Mouse (Mus musculus) layer of hippocampus, adult 9-10 months (tissue): ENCODE data around the gene Vezt.
A peak's percentile ranks its signal among the peaks of the same experiment; 100 is the strongest.

Experiments used
- DNase-seq: peaks from one replicate; pipeline ENCODE4 v3.0.0; 2022; ENCODE audit warnings: low spot score

The Vezt gene

GRCm38 (mm10) chr10:94037596-94037995 is 2.0 kb upstream of the Vezt start:
- DNase-seq = no peak

- no peak for DNase-seq
These were observed 1.6 kb upstream of the Vezt start for GRCm38 (mm10) chr10:94037196-94037595.

- no peak for DNase-seq
These were observed 750 bp upstream of the Vezt start for GRCm38 (mm10) chr10:94036375-94036758.

- peak; percentile 15 for DNase-seq
These were observed 550 bp downstream of the Vezt start for GRCm38 (mm10) chr10:94034876-94035657.

GRCm38 (mm10) chr10:94031164-94031563 is 4.5 kb downstream of the Vezt start:
- no peak for DNase-seq

GRCm38 (mm10) chr10:94028493-94028892 is 7.1 kb downstream of the Vezt start:
- DNase-seq = no peak

GRCm38 (mm10) chr10:94025079-94025478 is 10.5 kb downstream of the Vezt start:
- DNase-seq = no peak

GRCm38 (mm10) chr10:94021059-94021458 is 14.6 kb downstream of the Vezt start:
- DNase-seq = no peak

- no peak for DNase-seq
These were observed 15.0 kb downstream of the Vezt start for GRCm38 (mm10) chr10:94020587-94020986.

GRCm38 (mm10) chr10:94017455-94017854 is 18.2 kb downstream of the Vezt start:
- DNase-seq = no peak

GRCm38 (mm10) chr10:94014200-94014599 is 21.4 kb downstream of the Vezt start:
- DNase-seq = no peak

- DNase-seq = no peak
These were observed 22.4 kb downstream of the Vezt start for GRCm38 (mm10) chr10:94013196-94013595.

GRCm38 (mm10) chr10:94011024-94011423 is 24.6 kb downstream of the Vezt start:
- DNase-seq = no peak

- no peak for DNase-seq
These were observed 25.5 kb downstream of the Vezt start for GRCm38 (mm10) chr10:94009991-94010679.

GRCm38 (mm10) chr10:94008356-94008755 is 27.3 kb downstream of the Vezt start:
- no peak for DNase-seq

- DNase-seq = no peak
These were observed 35.4 kb downstream of the Vezt start for GRCm38 (mm10) chr10:94000223-94000622.

- no peak for DNase-seq
These were observed 36.3 kb downstream of the Vezt start for GRCm38 (mm10) chr10:93999357-93999756.

- no peak for DNase-seq
These were observed 40.5 kb downstream of the Vezt start for GRCm38 (mm10) chr10:93995100-93995499.

GRCm38 (mm10) chr10:93994136-93994535 is 41.5 kb downstream of the Vezt start:
- no peak for DNase-seq

GRCm38 (mm10) chr10:93985357-93985756 is 50.3 kb downstream of the Vezt start:
- no peak for DNase-seq

GRCm38 (mm10) chr10:93969306-93969705 is 66.3 kb downstream of the Vezt start:
- no peak for DNase-seq

- DNase-seq = no peak
These were observed 68.1 kb downstream of the Vezt start for GRCm38 (mm10) chr10:93967486-93967885.

- no peak for DNase-seq
These were observed 81.6 kb downstream of the Vezt start for GRCm38 (mm10) chr10:93954023-93954422.

GRCm38 (mm10) chr10:93953504-93953903 is 82.1 kb downstream of the Vezt start:
- DNase-seq = no peak
